Mouse (Mus musculus) forebrain, postnatal 0 days (tissue): ENCODE data around the gene Tet1. TPM values are rescaled to one million over a fixed set of nuclear protein-coding genes. Genes with fewer than 3 reads are reported as not detected.

Experiments
- ATAC-seq: fragments of 200-750 bp; cut with Nextera tagmentation; 2 replicates; pipeline ENCODE4 v1.8.0; 2017; ENCODE audit warnings: mild to moderate bottlenecking, moderate library complexity
- DNase-seq: peaks from one replicate; pipeline ENCODE4 v3.0.0-alpha.2; 2015
- H3K27ac ChIP-seq: fragments of 300-500 bp; sonication (generic); 2 replicates; pipeline ENCODE4 v1.5.1; 2014; ENCODE audit warnings: low read depth, mild to moderate bottlenecking, antibody characterized with exemption, low read length, moderate library complexity, mixed read lengths
- H3K27me3 ChIP-seq: fragments of 300-500 bp; sonication (generic); 2 replicates; pipeline ENCODE4 v1.6.1; 2014; ENCODE audit warnings: mild to moderate bottlenecking, low read length, mixed read lengths; ENCODE audit not compliant: insufficient read depth
- H3K36me3 ChIP-seq: fragments of 300-500 bp; sonication (generic); 2 replicates; pipeline ENCODE4 v1.6.1; 2014; ENCODE audit warnings: mild to moderate bottlenecking, moderate library complexity; ENCODE audit not compliant: insufficient read depth
- H3K4me1 ChIP-seq: fragments of 300-500 bp; sonication (generic); 2 replicates; pipeline ENCODE4 v1.6.1; 2014; ENCODE audit warnings: antibody characterized with exemption; ENCODE audit not compliant: insufficient read depth
- H3K4me2 ChIP-seq: fragments of 300-500 bp; sonication (generic); 2 replicates; pipeline ENCODE4 v1.6.1; 2014; ENCODE audit warnings: low read depth, mild to moderate bottlenecking, moderate library complexity
- H3K4me3 ChIP-seq: fragments of 300-500 bp; sonication (generic); 2 replicates; pipeline ENCODE4 v1.5.1; 2014; ENCODE audit warnings: low read depth, low read length, mixed read lengths
- H3K9ac ChIP-seq: fragments of 300-500 bp; sonication (generic); 2 replicates; pipeline ENCODE4 v1.6.1; 2014; ENCODE audit warnings: mild to moderate bottlenecking
- H3K9me3 ChIP-seq: fragments of 300-500 bp; sonication (generic); 2 replicates; pipeline ENCODE4 v1.6.1; 2016; ENCODE audit warnings: low read length
- CTCF ChIP-seq: sonication (generic); IDR thresholded peaks from 2 replicates; pipeline ENCODE4 v1.5.1; 2016; ENCODE audit warnings: antibody characterized with exemption, control low read depth, low read depth
- WGBS: fragments of 180-500 bp; shearing (Covaris S2); extraction: QIAGEN DNeasy Blood & Tissue Kit; methylation state at CpG from one replicate; pipeline ENCODE4 v1.1.7; 2014; 5-methylcytosine and 5-hydroxymethylcytosine counted together
- polyA plus RNA-seq: library from polyadenylated mRNA; unstranded; fragments of >200 nt; fragmentation: Nextera tagmentation; extraction: Ambion mirVana; gene quantifications from 2 replicates; pipeline ENCODE4 v1.2.1, GENCODE M21; 2015
- total RNA-seq: library from RNA; depleted of rRNA; stranded (reverse); fragments of >200 nt; gene quantifications from 2 replicates; pipeline ENCODE4 v1.2.3, GENCODE M21; 2014

Tet1 gene
- total and polyA plus RNA-seq, 2 experiments from 2014 or later = 32.1 to 32.7 TPM

- no peaks in the 10 kb centered on the region for H3K27me3 ChIP-seq
- no peak for TF ChIP-seq CTCF
- DNase-seq (no peak), ATAC-seq (no peak)
- no peaks in the 10 kb centered on the region for H3K9me3 ChIP-seq
- H3K4me2 ChIP-seq = no peak overlapping the region
- no peak overlapping the region for H3K27ac ChIP-seq
- H3K9ac ChIP-seq = no peak overlapping the region
- no peaks in the 10 kb centered on the region for H3K4me1 ChIP-seq
- no peak overlapping the region for H3K4me3 ChIP-seq
- no peaks in the 10 kb centered on the region for H3K36me3 ChIP-seq
- 93% methylated on average over 2 of the region's 2 CpGs for WGBS
These were observed 10.7 kb downstream of the Tet1 start for GRCm38 (mm10) chr10:62898061-62898460.

- H3K9ac ChIP-seq = no peak overlapping the region
- H3K27me3 ChIP-seq = no peaks in the 10 kb centered on the region
- H3K27ac ChIP-seq = no peak overlapping the region
- no peaks in the 10 kb centered on the region for H3K9me3 ChIP-seq
- ATAC-seq (no peak), DNase-seq (no peak)
- WGBS = 92% methylated on average over 3 of the region's 3 CpGs
- TF ChIP-seq CTCF = no peak
- H3K4me1 ChIP-seq = no peaks in the 10 kb centered on the region
- no peaks in the 10 kb centered on the region for H3K36me3 ChIP-seq
- H3K4me3 ChIP-seq = no peak overlapping the region
- no peak overlapping the region for H3K4me2 ChIP-seq
These were observed 11.4 kb downstream of the Tet1 start for GRCm38 (mm10) chr10:62897437-62897836.

- ATAC-seq (no peak), DNase-seq (no peak)
- no peak overlapping the region for H3K4me3 ChIP-seq
- no peaks in the 10 kb centered on the region for H3K9me3 ChIP-seq
- H3K9ac ChIP-seq = no peak overlapping the region
- no peaks in the 10 kb centered on the region for H3K36me3 ChIP-seq
- 0 out of 2 replicates have a peak, but pooled peaks have one; percentile 16 for TF ChIP-seq CTCF
- no peaks in the 10 kb centered on the region for H3K4me1 ChIP-seq
- H3K4me2 ChIP-seq = no peak overlapping the region
- no peaks in the 10 kb centered on the region for H3K27me3 ChIP-seq
- H3K27ac ChIP-seq = no peak overlapping the region
- WGBS = 76% methylated on average over 4 of the region's 4 CpGs
These were observed 12.0 kb downstream of the Tet1 start for GRCm38 (mm10) chr10:62896774-62897173.

- no peak overlapping the region for H3K9ac ChIP-seq
- H3K9me3 ChIP-seq = no peaks in the 10 kb centered on the region
- no peak for DNase-seq
- H3K36me3 ChIP-seq = no peaks in the 10 kb centered on the region
- H3K27me3 ChIP-seq = no peaks in the 10 kb centered on the region
- no peak for TF ChIP-seq CTCF
- no peak overlapping the region for H3K27ac ChIP-seq
- no peaks in the 10 kb centered on the region for H3K4me1 ChIP-seq
- 74% methylated on average over 4 of the region's 4 CpGs for WGBS
- no peak for ATAC-seq
- H3K4me2 ChIP-seq = no peak overlapping the region
- H3K4me3 ChIP-seq = no peak overlapping the region
These were observed 12.8 kb downstream of the Tet1 start for GRCm38 (mm10) chr10:62896035-62896434.

GRCm38 (mm10) chr10:62895386-62895785, 13.4 kb downstream of the Tet1 start:
- DNase-seq = no peak
- Histone ChIP-seq H3K4me1 (no peaks in the 10 kb centered on the region), H3K36me3 (no peaks in the 10 kb centered on the region), H3K4me3 (no peak overlapping the region), H3K4me2 (no peak overlapping the region), H3K27me3 (no peaks in the 10 kb centered on the region), H3K9me3 (no peaks in the 10 kb centered on the region), H3K27ac (no peak overlapping the region), H3K9ac (no peak overlapping the region)
- WGBS = 84% methylated on average over 6 of the region's 6 CpGs
- ATAC-seq = no peak
- TF ChIP-seq CTCF = no peak

- WGBS = 74% methylated on average over 3 of the region's 3 CpGs
- Histone ChIP-seq H3K9me3 (no peaks in the 10 kb centered on the region), H3K27ac (no peak overlapping the region), H3K36me3 (no peaks in the 10 kb centered on the region), H3K4me3 (no peak overlapping the region), H3K9ac (no peak overlapping the region), H3K27me3 (no peaks in the 10 kb centered on the region), H3K4me1 (no peaks in the 10 kb centered on the region), H3K4me2 (no peak overlapping the region)
- no peak for ATAC-seq
- DNase-seq = no peak
- no peak for TF ChIP-seq CTCF
These were observed 14.3 kb downstream of the Tet1 start for GRCm38 (mm10) chr10:62894447-62894846.

GRCm38 (mm10) chr10:62893356-62893884, 15.4 kb downstream of the Tet1 start:
- no peaks in the 10 kb centered on the region for H3K9me3 ChIP-seq
- ATAC-seq = no peak
- 48% methylated on average over 6 of the region's 6 CpGs for WGBS
- H3K4me3 ChIP-seq = no peak overlapping the region
- H3K4me2 ChIP-seq = no peak overlapping the region
- TF ChIP-seq CTCF = no peak
- no peak for DNase-seq
- no peaks in the 10 kb centered on the region for H3K27me3 ChIP-seq
- H3K36me3 ChIP-seq = no peaks in the 10 kb centered on the region
- no peak overlapping the region for H3K27ac ChIP-seq
- H3K4me1 ChIP-seq = no peaks in the 10 kb centered on the region
- H3K9ac ChIP-seq = no peak overlapping the region
